Mouse (Mus musculus): ENCODE results near the gene Kdm4b. TPM values are rescaled to one million over a fixed set of nuclear protein-coding genes. Genes with fewer than 3 reads are reported as not detected.

The Kdm4b gene
- total RNA-seq, 2 experiments from 2014 or later: 111 to 112 TPM

GRCm38 (mm10) chr17:56424726-56425583, 99.1 kb downstream of the Kdm4b start:
- intact Hi-C loops (cut with DNase I): no loop called here
- peak; percentile 41 for DNase-seq

GRCm38 (mm10) chr17:56425584-56425914, 99.7 kb downstream of the Kdm4b start:
- intact Hi-C loops (cut with DNase I): no loop called here
- peak; percentile 76 for DNase-seq

- no peak for DNase-seq
- intact Hi-C loops (cut with DNase I): no loop called here
Observed at GRCm38 (mm10) chr17:56425941-56426340, 100.1 kb downstream of the Kdm4b start.

- DNase-seq: no peak
- intact Hi-C loops (cut with DNase I): no loop called here
Observed at GRCm38 (mm10) chr17:56427857-56428256, 102.0 kb downstream of the Kdm4b start.

- DNase-seq: no peak
- intact Hi-C loops (cut with DNase I): no loop called here
Observed at GRCm38 (mm10) chr17:56431582-56431981, 105.7 kb downstream of the Kdm4b start.

- intact Hi-C loops (cut with DNase I): no loop called here
- no peak for DNase-seq
Observed at GRCm38 (mm10) chr17:56439731-56440460, 114.0 kb downstream of the Kdm4b start.

GRCm38 (mm10) chr17:56442316-56442715, 116.5 kb downstream of the Kdm4b start:
- intact Hi-C loops (cut with DNase I): no loop called here
- DNase-seq: peak; percentile 46

- no peak for DNase-seq
- intact Hi-C loops (cut with DNase I): no loop called here
Observed at GRCm38 (mm10) chr17:56443341-56443795, 117.5 kb downstream of the Kdm4b start.

- DNase-seq: no peak
- intact Hi-C loops (cut with DNase I): no loop called here
Observed at GRCm38 (mm10) chr17:56444771-56445170, 118.9 kb downstream of the Kdm4b start.

- no peak for DNase-seq
- intact Hi-C loops (cut with DNase I): no loop called here
Observed at GRCm38 (mm10) chr17:56445397-56445796, 119.5 kb downstream of the Kdm4b start.

GRCm38 (mm10) chr17:56447716-56448115, 121.9 kb downstream of the Kdm4b start:
- no peak for DNase-seq
- intact Hi-C loops (cut with DNase I): no loop called here

Small RNA genes lying within 50 kb of the gene (microRNA-seq; reads per million reads assigned to microRNA genes)
- gene Mir6977: 2.4 reads per million

Other genes starting within 250 kb of the Kdm4b start
- 100 to 1,000 TPM; 109 to 117 TPM for gene Hdgfl2, start 246.4 kb upstream of the Kdm4b start, total RNA-seq (2021)
- under 1 TPM; 0.20 to 0.24 TPM for gene Plin4, start 216.3 kb upstream of the Kdm4b start, total RNA-seq (2021)
- 1 to 10 TPM; 1.2 to 1.9 TPM for gene Plin5, start 208.5 kb upstream of the Kdm4b start, total RNA-seq (2021)
- not detected for gene Lrg1, start 204.1 kb upstream of the Kdm4b start, total RNA-seq (2021)
- 10 to 100 TPM; 91.1 to 95.7 TPM for gene Sema6b, start 185.7 kb upstream of the Kdm4b start, total RNA-seq (2021)
- gene Tnfaip8l1, start 163.6 kb upstream of the Kdm4b start, total RNA-seq (2021): 10 to 100 TPM; 11.1 TPM
- gene Mydgf, start 142.1 kb upstream of the Kdm4b start, total RNA-seq (2021): 10 to 100 TPM; 45.9 to 47.6 TPM
- gene Dpp9, start 107.2 kb upstream of the Kdm4b start, total RNA-seq (2021): 10 to 100 TPM; 48.9 to 50.2 TPM
- 10 to 100 TPM; 41.4 to 45.7 TPM for gene Fem1a, start 69.3 kb upstream of the Kdm4b start, total RNA-seq (2021)
- 1 to 10 TPM; 3.4 to 3.7 TPM for gene Ticam1, start 49.3 kb upstream of the Kdm4b start, total RNA-seq (2021)
- 1 to 10 TPM; 4.5 to 6.1 TPM for gene Plin3, start 33.2 kb upstream of the Kdm4b start, total RNA-seq (2021)
- not detected for gene Arrdc5, start 25.8 kb upstream of the Kdm4b start, total RNA-seq (2021)
- gene Uhrf1, start 22.7 kb upstream of the Kdm4b start, total RNA-seq (2021): 10 to 100 TPM; 12.3 to 16.2 TPM
- 100 to 1,000 TPM; 821 to 872 TPM for gene Ptprs, start 150.4 kb downstream of the Kdm4b start, total RNA-seq (2021)
- not detected for gene Znrf4, start 186.4 kb downstream of the Kdm4b start, total RNA-seq (2021)
- gene Gm20219, start 228.3 kb downstream of the Kdm4b start, total RNA-seq (2021): 1 to 10 TPM; 1.9 to 2.2 TPM